Mouse (Mus musculus) heart, embryonic 13.5 days (tissue): ENCODE results near the gene Vti1a. TPM values are rescaled to one million over a fixed set of nuclear protein-coding genes. Genes with fewer than 3 reads are reported as not detected.

Experiments used
- ATAC-seq: fragments of 200-750 bp; cut with Nextera tagmentation; 2 replicates; pipeline ENCODE4 v1.8.0; 2017; ENCODE audit warnings: moderate TSS enrichment; ENCODE audit not compliant: insufficient number of reproducible peaks, low FRiP score, low TSS enrichment; ENCODE audit errors: extremely low read depth
- H3K27ac ChIP-seq: fragments of 300-500 bp; sonication (generic); replicated peaks from 2 replicates; pipeline ENCODE4 v1.5.1; 2015; ENCODE audit warnings: moderate library complexity, mild to moderate bottlenecking, inconsistent platforms
- H3K27me3 ChIP-seq: fragments of 300-500 bp; sonication (generic); replicated peaks from 2 replicates; pipeline ENCODE4 v1.6.1; 2015; ENCODE audit warnings: mild to moderate bottlenecking, inconsistent platforms
- H3K36me3 ChIP-seq: fragments of 300-500 bp; sonication (generic); 2 replicates; pipeline ENCODE4 v1.6.1; 2015; ENCODE audit warnings: mild to moderate bottlenecking, inconsistent platforms
- H3K4me1 ChIP-seq: fragments of 300-500 bp; sonication (generic); 2 replicates; pipeline ENCODE4 v1.6.1; 2015; ENCODE audit warnings: inconsistent platforms
- H3K4me2 ChIP-seq: fragments of 300-500 bp; sonication (generic); 2 replicates; pipeline ENCODE4 v1.6.1; 2015; ENCODE audit warnings: inconsistent platforms, mild to moderate bottlenecking, moderate library complexity
- H3K4me3 ChIP-seq: fragments of 300-500 bp; sonication (generic); 2 replicates; pipeline ENCODE4 v1.5.1; 2015; ENCODE audit warnings: moderate library complexity, mild to moderate bottlenecking, inconsistent platforms
- H3K9ac ChIP-seq: fragments of 300-500 bp; sonication (generic); 2 replicates; pipeline ENCODE4 v1.6.1; 2015; ENCODE audit warnings: inconsistent platforms, mild to moderate bottlenecking, moderate library complexity
- H3K9me3 ChIP-seq: fragments of 300-500 bp; sonication (generic); 2 replicates; pipeline ENCODE4 v1.6.1; 2016; ENCODE audit warnings: inconsistent platforms
- WGBS: fragments of 180-500 bp; shearing (Covaris S2); methylation state at CpG from one replicate; pipeline ENCODE4 v1.1.7; 2015; ENCODE audit warnings: mixed read lengths; 5-methylcytosine and 5-hydroxymethylcytosine counted together
- polyA plus RNA-seq: library from polyadenylated mRNA; unstranded; fragments of >200 nt; fragmentation: Nextera tagmentation; extraction: Ambion mirVana; gene quantifications from 2 replicates; pipeline ENCODE4 v1.2.1, GENCODE M21; 2015

Vti1a gene
- polyA plus RNA-seq, 1 experiment from 2014 or later: 14.7 TPM

DNA sequence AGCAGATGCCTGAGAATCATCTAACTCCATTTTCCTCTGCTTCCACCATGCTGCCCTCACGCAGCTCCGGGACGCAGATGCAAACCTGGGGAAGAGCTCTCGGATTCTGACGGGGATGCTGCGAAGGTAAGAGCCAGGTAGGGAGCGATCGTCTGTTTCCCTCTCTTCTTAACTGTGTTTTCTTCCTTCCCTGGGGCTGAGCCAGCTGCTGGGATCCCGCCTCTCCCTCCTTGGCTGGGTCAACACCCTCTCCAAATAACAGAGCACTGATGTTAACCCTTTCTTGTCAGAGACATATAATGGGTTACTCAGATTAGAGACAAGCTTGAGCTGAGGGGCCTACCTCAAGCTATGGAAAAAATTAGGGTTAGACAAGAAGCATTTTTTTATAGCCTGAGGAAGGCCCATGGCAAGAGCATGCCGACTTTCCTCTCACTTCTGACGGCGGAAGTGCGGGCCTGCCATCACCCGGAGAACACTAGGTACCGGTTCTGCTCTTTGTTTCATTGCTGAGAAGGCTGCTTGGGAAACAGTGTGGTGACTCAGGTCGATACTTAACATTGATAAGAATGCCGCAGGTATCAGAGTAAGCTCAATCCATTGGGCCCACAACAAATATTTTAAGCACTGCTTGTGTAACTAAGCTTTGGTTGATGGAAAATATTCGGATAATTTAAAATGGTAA is 183.2 kb downstream of the Vti1a start:
- WGBS: 68% methylated on average over 18 of the region's 18 CpGs
- H3K9ac ChIP-seq: no peak overlapping the region
- H3K4me3 ChIP-seq: no peak overlapping the region
- no peaks in the 10 kb centered on the region for H3K9me3 ChIP-seq
- H3K4me2 ChIP-seq: no peak overlapping the region
- H3K4me1 ChIP-seq: peaks cover 26% of the 10 kb centered on the region
- ATAC-seq: no peak
- no peak overlapping the region for H3K27ac ChIP-seq
- H3K36me3 ChIP-seq: peaks cover 8% of the 10 kb centered on the region; the same call in 1 of the 2 replicates
- no peaks in the 10 kb centered on the region for H3K27me3 ChIP-seq

- peaks cover 15% of the 10 kb centered on the region for H3K36me3 ChIP-seq
- no peak overlapping the region for H3K4me3 ChIP-seq
- H3K4me1 ChIP-seq: peaks cover 23% of the 10 kb centered on the region
- H3K27ac ChIP-seq: no peak overlapping the region
- ATAC-seq: no peak
- H3K9me3 ChIP-seq: no peaks in the 10 kb centered on the region
- no peak overlapping the region for H3K9ac ChIP-seq
- H3K27me3 ChIP-seq: no peaks in the 10 kb centered on the region
- WGBS: 55% methylated on average over 4 of the region's 4 CpGs
- no peak overlapping the region for H3K4me2 ChIP-seq
Measured at GRCm38 (mm10) chr19:55501985-55502384, 185.9 kb downstream of the Vti1a start.

- no peak overlapping the region for H3K9ac ChIP-seq
- 57% methylated on average over 4 of the region's 4 CpGs for WGBS
- H3K27ac ChIP-seq: no peak overlapping the region
- H3K4me2 ChIP-seq: 0 out of 2 replicates have a peak overlapping the region, but pooled peaks have one; percentile 2
- H3K4me1 ChIP-seq: peaks cover 23% of the 10 kb centered on the region
- no peak for ATAC-seq
- H3K9me3 ChIP-seq: no peaks in the 10 kb centered on the region
- H3K36me3 ChIP-seq: peaks cover 17% of the 10 kb centered on the region
- no peaks in the 10 kb centered on the region for H3K27me3 ChIP-seq
- no peak overlapping the region for H3K4me3 ChIP-seq
Measured at GRCm38 (mm10) chr19:55503771-55504170, 187.7 kb downstream of the Vti1a start.

GRCm38 (mm10) chr19:55507748-55508147 is 191.7 kb downstream of the Vti1a start:
- H3K4me3 ChIP-seq: no peak overlapping the region
- no peaks in the 10 kb centered on the region for H3K27me3 ChIP-seq
- no peak overlapping the region for H3K27ac ChIP-seq
- H3K9ac ChIP-seq: no peak overlapping the region
- ATAC-seq: no peak
- 77% methylated on average over 16 of the region's 16 CpGs for WGBS
- H3K4me1 ChIP-seq: peaks cover 14% of the 10 kb centered on the region
- H3K4me2 ChIP-seq: no peak overlapping the region
- peaks cover 9% of the 10 kb centered on the region for H3K36me3 ChIP-seq
- H3K9me3 ChIP-seq: no peaks in the 10 kb centered on the region

DNA sequence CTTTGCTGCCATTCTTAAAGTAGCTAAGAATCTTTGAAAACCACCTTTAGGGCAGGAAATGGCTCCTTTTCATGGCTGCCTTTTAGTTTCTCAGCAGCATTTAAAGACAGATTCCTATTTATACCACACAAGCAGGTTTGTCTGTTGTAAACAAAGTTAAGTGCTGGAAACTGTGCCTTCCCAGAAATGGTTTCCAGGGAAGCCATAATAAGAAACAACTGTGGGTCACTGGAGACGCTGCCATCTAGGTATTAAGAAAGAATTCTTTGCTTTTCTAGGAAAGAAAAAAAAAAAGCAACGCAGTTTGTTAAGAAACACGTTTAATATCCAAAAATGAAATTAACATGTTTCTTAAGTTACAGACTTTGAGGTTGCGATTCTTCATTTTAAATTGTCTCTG is 192.1 kb downstream of the Vti1a start:
- H3K4me3 ChIP-seq: no peak overlapping the region
- H3K9me3 ChIP-seq: no peaks in the 10 kb centered on the region
- 84% methylated on average over 4 of the region's 4 CpGs for WGBS
- H3K9ac ChIP-seq: no peak overlapping the region
- H3K36me3 ChIP-seq: peaks cover 9% of the 10 kb centered on the region
- no peaks in the 10 kb centered on the region for H3K27me3 ChIP-seq
- no peak for ATAC-seq
- no peak overlapping the region for H3K4me2 ChIP-seq
- peaks cover 10% of the 10 kb centered on the region for H3K4me1 ChIP-seq
- H3K27ac ChIP-seq: no peak overlapping the region

DNA sequence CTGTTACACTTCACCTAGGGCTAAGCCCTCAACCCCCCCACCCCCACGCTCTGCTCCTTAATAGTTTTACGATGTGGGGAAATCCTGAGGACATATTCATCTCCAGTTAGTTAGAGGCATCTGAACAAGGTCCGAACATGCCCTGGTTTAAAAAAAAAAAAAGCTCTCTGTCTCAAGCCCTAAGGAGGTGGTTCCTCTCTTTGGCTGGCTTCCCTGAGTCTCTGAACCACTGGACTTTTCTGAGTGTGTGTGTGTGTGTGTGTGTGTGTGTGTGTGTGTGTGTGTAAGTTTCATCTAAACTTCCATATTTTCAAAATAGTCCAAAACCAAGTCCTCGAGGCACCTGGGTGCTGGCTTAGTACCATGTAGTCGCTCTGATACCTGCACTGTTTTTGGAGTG is 192.9 kb downstream of the Vti1a start:
- Histone ChIP-seq H3K4me3 (no peak overlapping the region), H3K27me3 (no peaks in the 10 kb centered on the region), H3K4me1 (peaks cover 2% of the 10 kb centered on the region), H3K36me3 (peaks cover 9% of the 10 kb centered on the region), H3K9me3 (no peaks in the 10 kb centered on the region), H3K9ac (no peak overlapping the region), H3K4me2 (no peak overlapping the region), H3K27ac (no peak overlapping the region)
- 82% methylated on average over 5 of the region's 5 CpGs for WGBS
- no peak for ATAC-seq

DNA sequence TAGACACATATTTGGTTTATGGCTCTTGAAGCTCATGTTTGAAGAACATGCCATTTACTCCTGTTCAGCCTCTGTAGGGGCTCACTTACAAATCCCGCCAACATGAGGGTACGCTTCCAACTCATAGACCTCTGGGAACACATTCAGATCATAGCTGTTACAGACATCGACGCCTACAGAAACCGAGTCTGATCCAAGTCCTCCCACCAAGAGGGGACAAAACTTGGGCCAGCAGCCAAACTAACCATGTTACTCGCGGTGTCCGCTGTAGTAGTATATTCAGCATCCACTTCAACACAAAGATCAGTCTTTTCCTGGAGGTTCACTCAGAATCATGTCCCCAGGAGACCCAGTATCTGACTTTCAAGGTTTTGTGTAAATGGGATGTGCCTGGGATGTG is 193.5 kb downstream of the Vti1a start:
- Histone ChIP-seq H3K36me3 (peaks cover 9% of the 10 kb centered on the region), H3K9ac (no peak overlapping the region), H3K9me3 (no peaks in the 10 kb centered on the region), H3K4me2 (no peak overlapping the region), H3K4me3 (no peak overlapping the region), H3K4me1 (no peaks in the 10 kb centered on the region), H3K27me3 (no peaks in the 10 kb centered on the region), H3K27ac (no peak overlapping the region)
- 82% methylated on average over 8 of the region's 8 CpGs for WGBS
- no peak for ATAC-seq

GRCm38 (mm10) chr19:55513941-55514340 is 197.8 kb downstream of the Vti1a start:
- no peak overlapping the region for H3K9ac ChIP-seq
- no peak overlapping the region for H3K27ac ChIP-seq
- no peak overlapping the region for H3K4me3 ChIP-seq
- no peaks in the 10 kb centered on the region for H3K4me1 ChIP-seq
- H3K27me3 ChIP-seq: no peaks in the 10 kb centered on the region
- no peak for ATAC-seq
- H3K4me2 ChIP-seq: no peak overlapping the region
- H3K9me3 ChIP-seq: no peaks in the 10 kb centered on the region
- WGBS: 80% methylated on average over 4 of the region's 4 CpGs
- H3K36me3 ChIP-seq: no peaks in the 10 kb centered on the region

GRCm38 (mm10) chr19:55520236-55520635 is 204.1 kb downstream of the Vti1a start:
- peaks cover 44% of the 10 kb centered on the region for H3K4me1 ChIP-seq
- 57% methylated on average over 2 of the region's 2 CpGs for WGBS
- no peak for ATAC-seq

DNA sequence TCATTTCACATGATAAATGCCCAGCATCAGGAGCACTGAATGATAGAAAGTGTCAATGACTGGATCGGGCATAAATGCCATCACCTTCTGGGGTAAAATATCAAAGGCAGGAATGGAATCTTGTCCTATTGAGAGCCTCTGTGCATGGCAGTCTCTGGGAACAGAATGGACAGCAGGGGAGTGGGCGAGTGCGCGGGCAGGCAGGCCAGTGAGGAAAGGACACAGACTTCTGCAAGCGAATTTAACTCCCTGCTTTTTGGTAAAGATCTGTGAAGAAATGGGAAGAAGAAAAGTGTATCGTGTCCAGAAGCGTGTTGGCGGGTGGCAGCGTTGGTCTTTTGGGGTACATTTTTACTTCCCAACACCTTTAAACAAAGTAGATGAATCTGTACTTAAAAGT is 207.2 kb downstream of the Vti1a start:
- ATAC-seq: no peak
- Histone ChIP-seq H3K9ac (peak overlapping the region; percentile 11; the same call in 1 of the 2 replicates), H3K27ac (no peak overlapping the region), H3K4me1 (peaks cover 49% of the 10 kb centered on the region), H3K4me2 (no peak overlapping the region), H3K27me3 (no peaks in the 10 kb centered on the region), H3K4me3 (no peak overlapping the region), H3K9me3 (no peaks in the 10 kb centered on the region), H3K36me3 (no peaks in the 10 kb centered on the region)
- 60% methylated on average over 9 of the region's 9 CpGs for WGBS

More at GRCm38 (mm10) chr19:55520236-55520635, 204.1 kb downstream of the Vti1a start:
- Histone ChIP-seq H3K4me2 (no peak overlapping the region), H3K36me3 (no peaks in the 10 kb centered on the region), H3K27ac (no peak overlapping the region), H3K4me3 (no peak overlapping the region), H3K27me3 (no peaks in the 10 kb centered on the region), H3K9ac (no peak overlapping the region), H3K9me3 (no peaks in the 10 kb centered on the region)

DNA sequence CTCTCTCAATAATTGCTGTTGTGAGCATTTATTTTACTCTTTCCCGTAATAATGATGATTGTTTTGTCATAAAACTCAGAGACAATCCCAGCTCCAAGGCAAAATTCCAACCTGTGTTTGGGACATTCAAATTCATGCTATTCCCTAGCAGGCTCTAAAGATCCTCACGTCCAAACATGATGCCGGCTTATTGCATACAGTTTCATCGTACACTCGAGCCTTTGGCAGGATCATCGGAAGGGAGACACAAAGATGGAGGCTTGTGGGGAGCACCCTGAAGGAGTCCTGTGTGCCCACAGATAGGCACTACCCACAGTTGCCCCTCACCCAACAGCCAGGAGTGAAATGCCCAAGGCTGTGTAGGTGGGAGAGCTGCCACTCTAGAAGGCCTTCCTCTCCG is 208.3 kb downstream of the Vti1a start:
- no peak overlapping the region for H3K4me3 ChIP-seq
- H3K27me3 ChIP-seq: no peaks in the 10 kb centered on the region
- no peak overlapping the region for H3K9ac ChIP-seq
- no peak overlapping the region for H3K27ac ChIP-seq
- H3K9me3 ChIP-seq: no peaks in the 10 kb centered on the region
- H3K4me2 ChIP-seq: no peak overlapping the region
- H3K4me1 ChIP-seq: peaks cover 49% of the 10 kb centered on the region
- ATAC-seq: no peak
- 86% methylated on average over 7 of the region's 7 CpGs for WGBS
- H3K36me3 ChIP-seq: no peaks in the 10 kb centered on the region

- H3K4me1 ChIP-seq: peaks cover 49% of the 10 kb centered on the region
Measured at GRCm38 (mm10) chr19:55525056-55525455, 209.0 kb downstream of the Vti1a start.

More at GRCm38 (mm10) chr19:55525056-55525455, 209.0 kb downstream of the Vti1a start:
- no peaks in the 10 kb centered on the region for H3K27me3 ChIP-seq
- WGBS: 51% methylated on average over 3 of the region's 3 CpGs
- H3K4me3 ChIP-seq: no peak overlapping the region
- no peaks in the 10 kb centered on the region for H3K9me3 ChIP-seq
- 0 out of 2 replicates have a peak overlapping the region, but pooled peaks have one; percentile 45 for H3K27ac ChIP-seq
- no peak overlapping the region for H3K9ac ChIP-seq
- H3K4me2 ChIP-seq: no peak overlapping the region
- H3K36me3 ChIP-seq: no peaks in the 10 kb centered on the region
- ATAC-seq: no peak
